Mouse (Mus musculus) lung, adult 2 months (tissue): ENCODE results near the gene R3hdm1.

Experiments
- CTCF ChIP-seq: fragments of 200-500 bp; IDR thresholded peaks from 2 replicates; pipeline ENCODE4 v1.5.1; 2011; ENCODE audit warnings: mild to moderate bottlenecking, low read length, control low read depth; ENCODE audit not compliant: insufficient read depth
- POLR2A ChIP-seq: fragments of 200-500 bp; IDR thresholded peaks from 2 replicates; pipeline ENCODE4 v1.6.1; 2011; ENCODE audit warnings: low read depth, mild to moderate bottlenecking, control low read depth, low read length, borderline replicate concordance; ENCODE audit errors: extremely low read depth

GRCm38 (mm10) chr1:128244727-128245355 is 141.7 kb downstream of the R3hdm1 start:
- TF ChIP-seq POLR2A (no peak), CTCF (no peak)
